Mouse (Mus musculus): Measurements from ENCODE around the gene Dnajb5.

GRCm38 (mm10) chr4:42932229-42932969 lies 17.2 kb upstream of the Dnajb5 start:
- no peak for TF ChIP-seq CTCF (IDR thresholded peaks at IDR 0.05; ENCODE audit: control insufficient read depth, insufficient read depth, insufficient replicate concordance, low read depth, low read length)
- TF ChIP-seq POLR2A (IDR thresholded peaks at IDR 0.05; ENCODE audit: control insufficient read depth, low read depth, low read length) = no peak

Data from testis, adult 2 months (tissue).